Mouse (Mus musculus): ENCODE data around the gene Ampd3.

The Ampd3 gene

DNA sequence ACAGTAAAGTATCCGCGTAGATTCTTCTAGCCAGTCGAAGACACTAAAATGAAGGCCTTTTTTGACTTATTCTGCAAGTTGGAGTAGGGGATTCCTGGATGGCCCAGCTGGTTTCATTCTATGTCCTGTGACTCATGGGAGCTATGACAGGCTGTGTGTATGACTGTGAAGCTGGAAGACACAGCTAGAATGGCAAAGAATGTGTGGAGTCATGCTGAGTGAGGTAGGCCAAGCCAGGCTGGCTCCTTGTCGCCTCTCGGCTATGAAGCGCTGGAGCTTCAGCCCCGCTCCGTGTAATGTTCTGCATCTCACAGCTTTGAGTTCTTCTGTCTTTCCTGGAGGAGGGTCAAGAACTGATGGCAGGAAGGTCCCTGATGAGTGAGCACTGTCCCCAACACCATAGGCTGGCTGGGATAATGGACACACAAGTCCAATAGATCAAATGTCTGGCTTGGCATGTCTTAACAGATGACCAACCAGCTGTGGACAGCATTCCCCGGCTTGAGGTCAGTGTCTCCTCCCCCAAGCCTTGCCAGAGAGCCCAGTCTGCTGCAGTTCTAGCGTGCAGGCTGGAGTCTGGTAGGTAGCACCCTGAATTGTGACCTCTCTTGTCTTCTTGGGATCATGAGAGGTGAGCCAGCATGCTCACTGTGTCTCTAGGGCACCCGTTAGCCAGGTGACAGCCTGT lies 29.9 kb downstream of the Ampd3 start:
- DNase-seq (ENCODE audit: extremely low spot score) = no peak

DNA sequence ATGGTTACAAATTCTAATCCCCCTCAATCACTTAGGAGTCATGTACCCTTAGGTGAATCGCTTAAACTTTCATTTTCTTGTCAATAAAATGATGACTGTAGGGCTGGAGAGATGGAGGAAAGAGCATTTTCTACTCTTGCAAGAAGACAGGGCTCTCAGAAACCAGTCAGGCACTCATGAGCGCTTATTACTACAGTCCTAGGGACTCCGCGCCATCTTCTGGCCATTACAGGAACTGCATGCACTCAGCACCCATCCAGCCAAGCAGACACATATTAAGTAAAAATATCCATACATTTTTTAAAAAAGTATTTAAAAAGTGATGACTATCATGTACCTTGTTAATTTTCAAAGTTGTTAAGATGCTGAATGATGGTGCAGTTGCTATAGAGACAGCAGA lies 33.0 kb downstream of the Ampd3 start:
- DNase-seq (ENCODE audit: extremely low spot score) = peak; percentile 76

DNA sequence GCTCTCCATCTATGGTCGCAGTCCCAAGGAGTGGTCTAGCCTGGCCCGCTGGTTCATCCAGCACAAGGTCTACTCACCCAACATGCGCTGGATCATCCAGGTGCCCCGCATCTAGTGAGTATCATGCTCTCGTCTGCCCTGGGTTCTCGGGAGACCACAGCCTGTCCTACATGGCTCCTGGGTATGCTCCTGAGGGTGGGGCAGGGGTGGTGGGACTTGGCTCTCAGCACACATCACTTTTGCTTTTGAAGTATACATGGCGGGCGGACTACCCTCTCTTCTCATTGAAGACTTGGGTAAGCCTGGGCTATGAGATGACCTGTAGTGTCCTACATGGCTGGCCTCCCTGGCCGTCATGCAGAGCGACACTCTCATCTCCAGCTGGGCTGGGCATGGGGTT lies 35.1 kb downstream of the Ampd3 start:
- DNase-seq (ENCODE audit: extremely low spot score) = no peak

DNA sequence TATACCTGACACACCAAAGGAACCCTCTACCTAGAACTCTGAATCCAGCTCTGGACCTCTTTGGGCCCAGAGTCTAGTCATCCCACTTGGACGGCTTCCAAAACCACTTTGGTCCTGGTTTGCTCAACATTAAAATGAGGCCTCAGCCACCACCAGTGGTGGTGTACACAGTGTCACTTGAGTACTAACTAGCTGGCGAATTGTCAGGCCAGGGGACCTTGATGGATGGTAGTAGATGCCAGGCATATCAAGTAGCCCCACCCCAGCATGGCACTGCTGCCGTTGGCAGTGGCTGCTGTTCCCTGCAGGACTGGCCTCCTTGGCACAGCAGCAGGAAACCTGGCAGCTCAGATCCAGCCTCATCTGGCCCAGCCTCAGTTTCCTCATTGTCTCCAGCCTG lies 36.3 kb downstream of the Ampd3 start:
- DNase-seq (ENCODE audit: extremely low spot score) = no peak

DNA sequence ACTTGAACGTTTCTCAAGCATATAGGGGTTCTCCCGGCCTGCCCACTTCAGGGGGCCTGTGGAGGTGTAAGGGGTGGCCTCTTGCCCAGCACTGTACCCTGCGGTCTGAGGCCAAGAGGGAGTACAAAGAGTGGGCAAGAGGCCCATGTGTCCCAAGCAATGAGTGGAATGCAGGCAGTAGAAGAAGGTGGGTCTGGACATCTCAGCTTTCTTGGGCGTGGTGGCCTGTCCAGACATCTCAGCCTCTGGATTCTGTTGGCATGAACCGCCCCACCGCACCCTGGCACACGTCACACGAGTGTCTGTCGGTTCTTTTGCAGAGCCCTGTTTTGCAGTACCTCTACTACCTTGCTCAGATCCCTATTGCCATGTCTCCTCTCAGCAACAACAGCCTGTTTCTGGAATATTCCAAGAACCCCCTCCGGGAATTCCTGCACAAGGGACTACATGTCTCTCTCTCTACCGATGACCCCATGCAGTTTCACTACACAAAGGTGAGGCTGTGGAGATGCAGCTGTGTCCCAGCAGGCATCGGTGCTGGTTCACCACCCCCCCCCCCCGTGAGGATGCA lies 39.5 kb downstream of the Ampd3 start:
- no peak for DNase-seq (ENCODE audit: extremely low spot score)

DNA sequence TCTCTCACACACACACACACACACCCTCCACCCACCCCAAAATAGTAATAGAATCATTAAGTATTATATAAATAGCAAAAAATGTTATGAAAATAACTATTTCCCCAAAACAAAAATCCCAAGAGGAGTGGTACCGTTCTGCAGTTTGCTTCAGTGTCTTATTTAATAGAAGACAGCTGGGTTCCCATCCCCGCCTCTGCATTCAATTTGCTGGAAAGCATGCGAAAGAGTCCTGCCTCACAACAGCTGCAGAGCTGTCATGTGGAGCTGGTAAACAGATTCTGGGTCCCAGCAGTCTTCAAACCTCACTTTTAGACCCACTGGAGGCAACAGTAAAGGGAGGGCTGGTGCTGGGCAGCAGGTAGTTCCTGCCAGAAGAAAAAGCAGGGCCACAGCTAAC lies 41.0 kb downstream of the Ampd3 start:
- DNase-seq (ENCODE audit: extremely low spot score) = no peak

DNA sequence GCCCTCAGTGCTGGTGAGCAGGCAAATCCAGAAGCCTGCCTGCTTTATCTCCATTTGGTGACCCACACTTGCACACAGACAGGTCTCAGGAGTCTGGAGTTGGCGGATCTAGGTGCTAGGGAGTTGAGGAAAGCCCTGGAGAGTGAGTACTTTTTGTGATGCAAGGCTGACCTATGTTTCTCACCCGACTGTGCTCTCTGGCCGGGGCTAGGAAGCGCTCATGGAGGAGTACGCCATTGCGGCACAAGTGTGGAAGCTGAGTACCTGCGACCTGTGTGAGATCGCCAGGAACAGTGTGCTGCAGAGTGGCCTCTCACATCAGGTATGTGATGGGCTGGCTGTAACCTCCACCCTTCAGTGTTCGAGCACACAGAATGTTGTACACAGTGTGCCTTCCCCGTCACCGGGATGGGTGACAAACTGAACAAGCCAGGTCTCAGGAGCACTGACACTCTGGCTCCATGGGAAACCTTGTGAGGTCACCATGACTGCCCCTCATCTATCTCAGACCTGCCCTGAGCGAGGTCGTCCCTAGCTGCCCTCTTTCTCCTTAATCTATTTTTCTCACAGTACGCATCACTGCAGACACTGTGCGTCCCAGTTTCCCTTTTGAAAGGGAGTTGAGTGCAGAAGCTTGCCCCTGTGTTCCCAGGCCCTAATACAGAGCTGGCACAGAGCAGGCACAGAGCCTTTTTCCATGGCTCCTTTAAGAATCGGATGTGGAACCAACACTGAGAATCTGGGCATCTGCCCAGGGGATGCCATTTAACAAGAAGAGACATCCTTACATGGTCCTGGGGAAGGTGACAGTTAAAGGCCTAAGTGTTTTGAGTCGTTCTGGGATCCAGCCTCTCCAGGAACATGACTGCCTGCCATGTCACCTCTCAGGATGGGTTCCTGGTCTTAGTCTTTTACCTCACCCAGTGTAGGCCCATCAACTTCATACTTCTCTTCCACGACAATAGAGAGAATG lies 41.9 kb downstream of the Ampd3 start:
- DNase-seq (ENCODE audit: extremely low spot score) = no peak

DNA sequence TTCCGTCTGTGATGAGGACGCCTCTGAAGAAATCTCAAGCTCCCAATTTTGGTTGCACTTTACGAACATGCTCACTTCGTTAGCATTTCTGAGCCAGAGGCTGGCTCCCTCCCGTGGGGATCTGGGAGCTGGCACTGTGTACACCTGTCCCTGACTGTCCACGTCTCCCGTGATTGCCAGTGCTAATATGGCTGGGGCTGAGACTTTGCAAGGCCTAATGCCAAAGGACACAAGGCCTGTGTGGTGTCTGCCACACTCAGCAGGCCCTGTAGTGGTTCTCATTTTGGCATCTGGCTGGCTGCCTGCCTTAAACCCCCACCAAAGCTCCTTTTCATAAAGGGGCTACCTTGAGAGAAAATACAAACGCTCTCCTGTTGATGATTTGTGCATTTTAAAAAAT lies 43.0 kb downstream of the Ampd3 start:
- no peak for DNase-seq (ENCODE audit: extremely low spot score)

DNA sequence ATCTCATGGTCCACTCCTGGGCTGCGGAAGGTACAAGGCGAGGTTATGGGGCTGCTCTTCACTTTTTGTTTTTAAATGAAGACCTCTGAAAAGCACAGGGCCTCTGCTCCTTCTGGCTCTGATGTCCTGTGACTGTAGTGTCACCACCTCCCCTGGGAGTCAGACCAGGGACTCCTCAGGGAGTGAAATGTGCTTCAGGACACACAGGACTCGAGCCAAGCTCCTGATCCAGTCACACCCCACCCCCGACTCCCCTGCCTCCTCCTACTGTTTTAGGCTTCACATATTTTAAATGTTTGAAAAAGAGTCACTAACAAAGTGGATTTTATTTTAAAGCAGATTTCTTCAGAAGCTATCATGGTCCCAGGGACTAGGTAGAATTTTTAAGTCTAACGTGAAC lies 43.5 kb downstream of the Ampd3 start:
- no peak for DNase-seq (ENCODE audit: extremely low spot score)

DNA sequence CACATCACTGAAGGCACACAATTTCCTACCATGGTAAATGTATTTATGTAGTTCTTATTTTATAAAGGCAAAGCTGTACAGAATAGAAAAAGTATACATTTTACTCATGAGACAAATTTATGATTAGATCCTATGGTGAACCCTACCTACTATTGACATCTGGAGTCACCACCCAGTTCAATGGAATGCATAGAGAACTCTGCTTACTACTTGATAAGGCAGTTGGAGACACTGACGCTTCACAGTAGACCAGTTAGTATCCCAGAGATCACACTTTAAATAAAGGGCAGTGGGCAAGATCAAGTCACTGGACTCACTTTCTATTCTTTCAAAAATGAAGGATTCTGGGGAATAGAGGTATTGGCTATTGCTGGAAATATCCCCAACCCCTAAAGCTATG lies 46.0 kb downstream of the Ampd3 start:
- no peak for DNase-seq (ENCODE audit: extremely low spot score)

DNA sequence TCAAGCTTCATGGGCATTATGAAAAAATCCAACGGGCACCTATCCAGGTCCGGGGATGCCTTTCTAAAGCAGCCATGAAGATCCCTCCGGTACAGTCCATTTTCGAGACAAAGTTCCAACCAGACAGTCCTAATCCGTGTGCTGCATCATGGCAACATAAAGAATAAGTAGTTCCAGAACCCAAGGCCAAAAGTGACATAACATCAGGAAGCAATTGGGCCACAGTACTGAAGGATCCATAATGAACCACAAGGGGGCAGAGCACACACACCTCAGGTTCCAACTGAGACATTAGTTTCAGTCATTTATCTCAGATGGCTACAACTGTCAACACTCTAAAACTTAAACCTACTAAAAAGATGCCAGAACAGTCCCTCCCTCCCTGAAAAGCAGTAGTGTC lies 48.0 kb downstream of the Ampd3 start:
- DNase-seq (ENCODE audit: extremely low spot score) = peak; percentile 27

DNA sequence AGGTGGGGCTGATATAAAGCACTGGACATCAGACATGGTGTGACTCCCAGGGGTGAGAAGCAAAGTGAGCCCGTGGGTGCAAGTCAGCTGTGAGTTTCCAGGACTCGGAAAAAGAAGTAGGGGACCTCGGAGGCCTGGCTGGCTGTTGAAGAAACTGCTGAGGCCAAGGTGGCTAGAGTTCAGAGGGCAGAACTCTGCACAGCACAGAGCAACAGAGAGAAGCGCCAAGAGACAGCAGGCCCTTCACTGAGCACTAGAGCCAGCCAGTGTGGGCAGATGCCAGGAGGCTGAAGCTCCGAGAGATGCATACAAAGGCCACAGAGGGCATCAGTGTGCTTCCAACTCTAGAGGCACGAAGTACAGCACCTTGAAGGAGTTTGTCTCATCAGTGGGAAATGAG lies 50.2 kb downstream of the Ampd3 start:
- DNase-seq (ENCODE audit: extremely low spot score) = no peak

DNA sequence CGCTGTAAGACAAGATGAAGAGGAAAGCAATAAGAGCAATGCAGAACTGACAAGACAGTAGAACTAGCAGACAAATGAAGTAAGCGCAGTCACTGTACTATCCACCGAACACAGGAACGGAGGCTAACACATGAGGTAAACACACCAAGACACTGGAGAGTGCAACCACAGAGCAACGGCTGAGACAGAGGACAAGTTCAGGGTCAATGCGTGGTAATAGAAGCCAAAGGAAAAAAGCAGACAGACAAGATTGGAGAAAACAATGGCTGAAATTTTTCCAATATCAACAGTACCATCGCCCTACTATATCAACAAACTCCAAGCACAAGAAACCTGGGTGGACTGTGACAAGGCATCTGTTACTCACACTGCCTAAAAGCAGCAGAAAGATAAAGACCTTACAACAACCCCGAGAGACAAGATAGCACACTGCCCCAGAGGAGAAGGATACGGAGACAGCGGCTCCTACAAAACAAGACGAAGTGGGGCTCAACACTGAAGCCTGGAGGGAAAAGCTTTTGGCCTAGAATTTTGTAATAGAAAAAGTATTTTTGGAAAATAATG lies 50.9 kb downstream of the Ampd3 start:
- DNase-seq (ENCODE audit: extremely low spot score) = no peak

DNA sequence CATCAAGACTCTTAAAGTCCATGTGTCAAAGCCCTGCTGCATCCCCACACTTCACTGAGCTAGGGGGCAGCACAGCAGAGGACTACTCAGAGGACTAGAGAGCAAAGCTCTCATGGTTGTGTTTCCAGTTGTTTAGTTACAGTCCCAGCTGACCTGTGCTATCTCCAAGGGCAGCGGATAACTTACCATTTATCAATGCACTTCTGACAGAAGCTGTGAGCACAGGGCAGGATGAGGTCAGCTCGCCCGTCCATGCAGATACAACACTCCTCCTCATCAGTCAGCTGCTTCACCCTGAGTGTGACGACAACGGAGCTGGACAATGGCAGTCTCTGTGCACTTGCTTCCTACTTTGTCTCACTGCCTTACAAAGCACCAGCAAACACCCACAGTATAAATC lies 53.1 kb downstream of the Ampd3 start:
- no peak for DNase-seq (ENCODE audit: extremely low spot score)

DNA sequence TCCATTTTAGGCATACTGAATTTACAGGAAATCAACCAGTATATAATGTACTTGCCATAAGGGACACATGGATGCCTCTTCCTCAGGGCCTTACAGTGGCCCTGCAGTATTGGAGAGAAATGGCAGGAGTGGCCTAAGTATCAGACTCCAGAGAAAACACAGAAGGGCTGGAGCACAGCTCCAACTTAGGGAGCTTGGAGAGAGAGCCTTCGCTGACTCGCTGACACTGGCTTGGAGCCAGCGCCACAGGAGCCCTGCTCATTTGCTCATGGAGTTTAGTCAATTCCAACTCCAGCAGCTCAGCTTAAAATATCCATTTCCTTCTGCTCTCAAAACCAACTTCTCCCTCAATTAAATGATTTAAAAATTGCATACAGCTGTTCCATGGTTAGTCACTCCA lies 53.6 kb downstream of the Ampd3 start:
- no peak for DNase-seq (ENCODE audit: extremely low spot score)

DNA sequence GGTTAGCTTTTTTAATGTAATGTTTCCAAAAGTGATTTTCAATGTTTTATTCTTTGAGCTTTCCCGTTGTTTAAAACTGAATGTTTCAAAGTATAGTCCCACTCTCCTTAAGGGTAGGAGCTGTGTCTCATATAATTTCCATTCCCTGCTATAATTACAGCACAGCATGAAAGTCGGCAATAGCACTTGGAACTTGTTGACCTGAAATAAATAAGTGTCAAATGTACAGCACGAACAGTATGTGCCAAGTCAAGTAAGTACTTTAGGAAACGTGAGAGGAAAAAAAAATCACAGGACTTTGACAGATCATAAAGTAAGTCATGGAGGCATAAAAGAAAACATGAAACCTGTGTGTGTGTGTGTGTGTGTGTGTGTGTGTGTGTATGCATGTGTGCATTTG lies 54.0 kb downstream of the Ampd3 start:
- no peak for DNase-seq (ENCODE audit: extremely low spot score)

DNA sequence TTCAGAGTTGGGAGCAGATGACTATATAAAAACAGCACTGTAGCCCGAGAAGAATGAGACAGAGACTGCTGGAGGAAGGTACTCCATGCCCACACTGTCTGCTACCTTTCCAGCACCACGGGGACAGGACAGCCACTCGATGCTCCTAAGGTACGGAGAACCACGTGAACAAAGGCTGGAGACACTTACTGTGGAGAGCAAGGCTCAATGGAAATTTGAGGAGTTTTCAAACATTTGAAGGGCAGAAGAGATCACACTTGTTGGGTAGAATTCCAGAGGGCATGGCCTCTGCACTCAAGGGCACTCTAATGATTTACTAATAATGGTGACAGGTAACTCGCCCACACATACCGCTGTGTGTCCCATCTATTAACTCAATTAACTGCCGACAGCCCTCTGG lies 55.1 kb downstream of the Ampd3 start:
- no peak for DNase-seq (ENCODE audit: extremely low spot score)

DNA sequence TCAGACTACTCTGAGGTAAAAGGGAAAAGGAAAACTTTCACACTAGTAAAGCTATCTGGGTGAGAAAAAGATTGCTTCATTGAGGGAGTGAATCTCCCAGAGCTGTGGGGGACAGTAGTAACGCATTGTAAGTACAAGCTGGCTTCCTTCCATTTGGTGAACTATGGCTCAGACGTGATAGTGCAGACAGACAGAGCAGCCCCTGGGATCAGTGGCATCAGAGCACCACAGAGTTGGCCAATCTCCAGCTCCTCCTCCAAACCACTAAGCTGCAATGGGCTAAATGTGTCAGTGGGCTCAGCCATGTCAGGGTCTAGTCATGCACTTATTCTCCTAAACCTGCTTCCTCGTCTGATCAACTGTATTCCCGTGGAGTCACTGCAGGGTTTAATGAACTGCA lies 55.6 kb downstream of the Ampd3 start:
- DNase-seq (ENCODE audit: extremely low spot score) = no peak

DNA sequence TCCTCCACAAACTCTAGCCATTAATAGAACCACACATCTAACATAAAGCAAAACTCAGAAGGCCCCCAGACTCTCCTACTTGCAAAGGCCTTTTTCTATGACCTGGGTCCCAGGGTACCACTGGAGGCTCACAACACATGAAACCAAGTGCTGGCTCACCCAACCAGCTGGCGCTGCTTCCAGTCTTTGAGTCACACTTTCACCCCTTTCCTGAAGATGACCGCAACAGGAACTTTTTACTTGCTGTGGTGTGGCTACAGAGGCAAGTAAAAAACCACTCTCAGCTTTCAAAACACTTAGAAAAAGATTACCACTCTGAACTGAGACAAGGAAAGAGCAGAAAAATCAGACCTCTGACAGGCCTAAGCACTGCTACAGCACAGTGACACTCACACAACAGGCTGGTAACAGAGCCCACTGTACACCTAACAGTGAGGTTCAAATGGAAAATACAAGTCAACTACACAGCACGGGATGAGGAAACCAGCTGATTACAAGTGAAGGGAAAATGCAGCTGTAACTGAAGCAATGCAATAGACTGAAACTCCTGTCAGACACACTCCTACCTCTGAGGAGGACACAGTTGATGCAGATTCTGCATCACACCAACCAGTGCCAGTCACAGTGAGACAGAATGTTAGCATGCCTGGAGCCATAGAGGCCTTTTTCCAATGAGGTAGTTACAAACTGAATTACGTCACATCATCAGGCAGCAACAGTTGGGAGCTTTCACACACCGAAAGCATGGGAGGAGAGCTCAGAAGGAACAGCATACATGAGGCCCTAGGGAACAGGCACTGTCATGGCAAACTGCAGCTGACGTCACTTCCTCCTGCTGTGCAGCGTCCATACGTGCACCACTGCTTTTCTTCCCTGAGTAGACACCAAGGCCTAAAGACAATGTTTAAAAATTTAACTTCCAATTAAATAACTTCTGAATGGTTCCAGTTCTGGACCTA lies 56.3 kb downstream of the Ampd3 start:
- no peak for DNase-seq (ENCODE audit: extremely low spot score)

DNA sequence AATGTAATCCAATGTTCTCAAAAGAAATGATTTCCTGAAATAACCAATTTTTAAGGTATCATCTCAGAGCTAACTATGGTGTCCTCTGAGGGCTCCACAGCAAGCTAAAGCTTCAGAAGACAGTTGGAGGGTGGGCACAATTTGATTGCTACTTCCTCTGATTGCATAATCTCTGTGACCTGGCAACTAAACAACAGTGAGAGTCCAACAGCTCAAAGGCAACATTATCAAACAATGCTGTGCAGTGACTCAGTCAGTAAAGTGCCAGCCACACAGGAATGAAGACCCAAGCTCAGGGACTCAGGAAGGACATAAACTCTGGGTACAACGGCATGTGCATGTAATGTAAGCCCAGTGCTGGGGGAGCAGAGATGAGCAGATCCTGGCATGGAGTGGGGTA lies 65.0 kb downstream of the Ampd3 start:
- no peak for DNase-seq (ENCODE audit: extremely low spot score)

DNA sequence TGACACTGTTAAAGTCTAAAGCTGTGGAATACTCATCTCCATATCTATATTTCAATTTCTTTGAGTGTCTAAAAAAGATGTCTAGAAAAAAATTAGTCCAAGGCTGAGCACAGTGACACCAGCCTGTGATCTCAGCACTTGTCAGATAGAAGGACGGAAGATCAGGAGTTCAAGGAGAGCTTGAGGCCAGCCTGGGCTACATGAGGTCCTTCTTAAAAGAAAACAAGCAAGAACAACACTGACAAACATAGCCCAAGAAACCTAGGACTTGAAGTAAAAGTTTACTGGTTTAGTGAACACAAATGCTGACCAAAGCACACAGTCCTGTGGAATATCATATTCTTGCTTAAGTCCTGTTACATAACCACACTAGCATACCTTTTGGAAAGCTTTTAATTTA lies 66.0 kb downstream of the Ampd3 start:
- no peak for DNase-seq (ENCODE audit: extremely low spot score)

Data from embryo, embryonic 9.5 days (tissue).